Mouse (Mus musculus): ENCODE results near the gene Adam20. TPM values are rescaled to one million over a fixed set of nuclear protein-coding genes. Genes with fewer than 3 reads are reported as not detected.

The Adam20 gene
- not detected in 2 replicates for polyA plus RNA-seq (2012; rRNA removed)

GRCm38 (mm10) chr8:40792973-40793372, at the start of gene Adam20:
TSS of gene Adam20 (plus strand) at chr8:40793273.

DNA sequence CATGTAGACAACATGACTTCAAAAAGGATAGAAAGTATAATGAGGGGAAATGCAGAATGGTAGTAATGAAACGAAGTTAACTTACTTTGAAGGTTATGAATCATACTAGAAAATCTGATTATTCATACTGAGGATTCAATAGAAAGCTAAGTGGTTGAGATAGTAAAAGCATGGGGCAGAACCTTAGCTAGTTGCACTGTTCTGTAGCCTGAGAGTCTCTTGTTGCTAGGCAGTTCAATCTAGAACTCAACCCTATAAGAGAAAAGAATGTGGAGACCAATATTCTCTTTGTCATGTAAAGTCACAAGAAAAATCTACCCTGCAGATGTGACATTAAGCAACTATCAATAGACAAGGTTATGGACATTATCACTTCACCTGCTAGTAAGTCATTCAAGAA, 41.2 kb upstream of the Adam20 start, which contains the start of gene Adam25:
Gene Adam25, plus strand, starts transcription at position 301 of the 400 bp plus-strand sequence.

Other genes starting within 250 kb of the Adam20 start
- gene Adam24, start 118.2 kb upstream of the Adam20 start, polyA plus RNA-seq (2012; rRNA removed), result not detected in 2 replicates
- gene Adam25, start 41.1 kb upstream of the Adam20 start, polyA plus RNA-seq (2012; rRNA removed), result not detected in 2 replicates
- not detected in 2 replicates for gene Adam39, start 29.7 kb downstream of the Adam20 start, polyA plus RNA-seq (2012; rRNA removed)